Mouse (Mus musculus) heart, adult 2 months (tissue): ENCODE data around the gene Trim63.

Source experiments
- CTCF ChIP-seq: fragments of 200-600 bp; IDR thresholded peaks from 2 replicates; pipeline ENCODE4 v1.8.1; 2022; ENCODE audit warnings: antibody characterized with exemption, mild to moderate bottlenecking, moderate library complexity
- POLR2A ChIP-seq: fragments of 200-500 bp; IDR thresholded peaks from 2 replicates; pipeline ENCODE4 v1.6.1; 2011; ENCODE audit warnings: mild to moderate bottlenecking, low read depth, low read length, control low read depth; ENCODE audit not compliant: insufficient read depth

- no peak for TF ChIP-seq POLR2A
- TF ChIP-seq CTCF: no peak
Measured at GRCm38 (mm10) chr4:134297369-134297768, 17.6 kb upstream of the Trim63 start.
